Mouse (Mus musculus) embryonic facial prominence, embryonic 15.5 days (tissue): ENCODE results near the gene Ufd1. TPM values are rescaled to one million over a fixed set of nuclear protein-coding genes. Genes with fewer than 3 reads are reported as not detected.
A peak's percentile ranks its signal among the peaks of the same experiment; 100 is the strongest.
"Not testable (repeated sequence)": the region's sequence is repeated elsewhere in the genome, so short reads cannot be mapped to it uniquely, and the experiment has no call there.

Experiments used
- ATAC-seq: fragments of 200-750 bp; cut with Nextera tagmentation; 2 replicates; pipeline ENCODE4 v1.8.0; 2017; ENCODE audit warnings: low read depth, moderate TSS enrichment; ENCODE audit not compliant: insufficient number of reproducible peaks, low FRiP score, low TSS enrichment
- H3K27ac ChIP-seq: fragments of 300-500 bp; sonication (generic); replicated peaks from 2 replicates; pipeline ENCODE4 v1.5.1; 2015; ENCODE audit warnings: mild to moderate bottlenecking, inconsistent platforms
- H3K27me3 ChIP-seq: fragments of 300-500 bp; sonication (generic); 2 replicates; pipeline ENCODE4 v1.6.1; 2015; ENCODE audit warnings: inconsistent platforms
- H3K36me3 ChIP-seq: fragments of 300-500 bp; sonication (generic); 2 replicates; pipeline ENCODE4 v1.6.1; 2015; ENCODE audit warnings: mild to moderate bottlenecking, inconsistent platforms
- H3K4me1 ChIP-seq: fragments of 300-500 bp; sonication (generic); 2 replicates; pipeline ENCODE4 v1.6.1; 2015; ENCODE audit warnings: inconsistent platforms
- H3K4me2 ChIP-seq: fragments of 300-500 bp; sonication (generic); replicated peaks from 2 replicates; pipeline ENCODE4 v1.6.1; 2015; ENCODE audit warnings: mild to moderate bottlenecking, inconsistent platforms
- H3K4me3 ChIP-seq: fragments of 300-500 bp; sonication (generic); replicated peaks from 2 replicates; pipeline ENCODE4 v1.5.1; 2015; ENCODE audit warnings: mild to moderate bottlenecking, inconsistent platforms
- H3K9ac ChIP-seq: fragments of 300-500 bp; sonication (generic); 2 replicates; pipeline ENCODE4 v1.6.1; 2015; ENCODE audit warnings: inconsistent platforms
- H3K9me3 ChIP-seq: fragments of 300-500 bp; sonication (generic); replicated peaks from 2 replicates; pipeline ENCODE4 v1.6.1; 2016; ENCODE audit warnings: inconsistent platforms
- WGBS: fragments of 180-500 bp; shearing (Covaris S2); methylation state at CpG from one replicate; pipeline ENCODE4 v1.1.7; 2015; 5-methylcytosine and 5-hydroxymethylcytosine counted together
- polyA plus RNA-seq: library from polyadenylated mRNA; unstranded; fragments of >200 nt; fragmentation: Nextera tagmentation; extraction: Ambion mirVana; gene quantifications from 2 replicates; pipeline ENCODE4 v1.2.1, GENCODE M21; 2015

Ufd1 gene
- polyA plus RNA-seq, 1 experiment from 2014 or later, result 90.9 TPM

DNA sequence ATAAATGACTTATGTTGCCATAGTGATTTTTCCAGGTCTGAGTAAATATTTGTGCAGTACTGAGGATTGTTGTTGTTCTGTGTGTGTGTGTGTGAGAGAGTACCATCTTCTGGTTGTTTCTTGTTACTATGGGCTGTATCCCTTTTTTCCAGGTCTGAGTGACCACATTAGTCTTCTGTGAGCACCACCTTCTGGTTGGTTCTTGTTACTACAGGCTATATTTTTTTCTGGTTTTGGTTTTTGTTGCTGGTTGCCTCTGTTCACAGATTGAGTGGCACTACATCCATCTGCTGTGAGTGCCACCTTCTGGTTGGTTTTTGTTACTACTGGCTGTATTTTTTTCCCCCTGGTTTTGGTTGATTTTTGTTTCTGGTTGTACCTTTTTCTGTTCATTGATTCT lies 47.0 kb downstream of the Ufd1 start:
- no peak overlapping the region for H3K4me2 ChIP-seq
- no peaks in the 10 kb centered on the region for H3K4me1 ChIP-seq
- no peak overlapping the region for H3K9ac ChIP-seq
- H3K36me3 ChIP-seq, result no peaks in the 10 kb centered on the region
- H3K27me3 ChIP-seq, result no peaks in the 10 kb centered on the region
- no peak overlapping the region for H3K4me3 ChIP-seq
- H3K27ac ChIP-seq, result no peak overlapping the region
- no peak for ATAC-seq
- H3K9me3 ChIP-seq, result no peaks in the 10 kb centered on the region

DNA sequence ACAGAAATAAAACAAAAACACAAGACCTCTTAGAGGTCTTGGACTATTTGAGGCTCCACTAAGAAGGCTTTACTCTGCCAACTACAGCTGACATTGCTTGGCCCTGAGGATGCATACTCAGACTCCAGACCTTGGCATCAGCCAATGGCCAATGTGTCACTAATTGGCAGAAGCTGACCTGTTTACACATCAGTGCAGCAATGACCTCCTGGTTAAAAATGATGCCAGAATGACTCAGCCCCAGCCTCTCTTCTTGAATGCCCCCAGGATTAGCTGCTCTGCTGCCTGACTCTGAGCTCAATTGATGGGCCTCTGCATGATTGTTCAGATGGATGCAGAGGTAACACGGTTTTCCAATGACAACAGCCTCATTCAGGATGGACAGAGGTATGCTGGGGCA lies 48.6 kb downstream of the Ufd1 start:
- Histone ChIP-seq H3K36me3 (no peaks in the 10 kb centered on the region), H3K9me3 (no peaks in the 10 kb centered on the region), H3K27me3 (no peaks in the 10 kb centered on the region), H3K9ac (no peak overlapping the region), H3K27ac (no peak overlapping the region), H3K4me1 (no peaks in the 10 kb centered on the region), H3K4me2 (no peak overlapping the region), H3K4me3 (no peak overlapping the region)
- WGBS, result 72% methylated on average over 1 of the region's 1 CpGs
- ATAC-seq, result no peak

DNA sequence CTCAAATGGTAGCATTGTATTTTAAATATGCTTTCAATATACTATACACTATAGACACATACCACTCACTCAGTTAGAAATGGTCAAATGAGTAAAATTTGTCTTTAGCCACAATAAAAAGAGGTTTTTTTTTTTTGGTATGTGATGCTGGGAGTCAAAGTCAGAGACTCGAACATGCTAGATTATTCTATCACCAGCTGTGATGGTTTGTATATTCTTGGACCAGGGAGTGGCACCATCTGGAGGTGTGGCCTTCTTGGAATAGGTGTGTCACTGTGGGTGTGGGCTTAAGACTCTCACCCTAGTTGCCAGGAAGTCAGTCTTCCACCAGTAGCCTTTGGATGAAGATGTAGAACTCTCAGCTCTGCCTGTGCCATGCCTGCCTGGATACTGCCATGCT lies 58.9 kb downstream of the Ufd1 start:
- not testable (repeated sequence) for H3K4me2 ChIP-seq, ATAC-seq, H3K27ac ChIP-seq, H3K27me3 ChIP-seq, H3K4me1 ChIP-seq, H3K9me3 ChIP-seq, H3K4me3 ChIP-seq, H3K9ac ChIP-seq
- WGBS, result 97% methylated on average over 1 of the region's 1 CpGs
- H3K36me3 ChIP-seq, result peaks cover 36% of the 10 kb centered on the region

DNA sequence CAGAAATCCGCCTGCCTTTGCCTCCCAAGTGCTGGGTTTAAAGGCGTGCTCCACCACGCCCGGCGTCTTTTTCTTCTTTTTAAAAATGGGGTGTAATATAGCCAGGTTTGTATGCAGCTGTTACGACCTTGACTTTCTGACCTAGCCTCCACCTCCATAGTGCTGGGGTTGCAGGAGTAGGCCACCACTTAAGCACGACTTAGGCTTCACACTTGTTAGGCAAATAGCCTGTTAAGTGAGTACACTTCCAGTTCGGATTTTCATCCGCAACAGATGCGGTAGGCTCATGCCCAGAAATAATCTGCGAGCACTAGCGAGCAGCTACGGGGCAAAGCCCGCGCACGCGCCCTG lies 64.5 kb downstream of the Ufd1 start:
- H3K4me1 ChIP-seq, result peaks cover 15% of the 10 kb centered on the region
- no peaks in the 10 kb centered on the region for H3K9me3 ChIP-seq
- H3K4me3 ChIP-seq, result peak overlapping the region; percentile 98
- peak overlapping the region; percentile 85 for H3K9ac ChIP-seq
- no peaks in the 10 kb centered on the region for H3K27me3 ChIP-seq
- H3K27ac ChIP-seq, result peak overlapping the region; percentile 97
- peaks cover 33% of the 10 kb centered on the region for H3K36me3 ChIP-seq
- peak overlapping the region; percentile 83 for H3K4me2 ChIP-seq
- under 1% methylated on average over 17 of the region's 17 CpGs for WGBS
- no peak for ATAC-seq

DNA sequence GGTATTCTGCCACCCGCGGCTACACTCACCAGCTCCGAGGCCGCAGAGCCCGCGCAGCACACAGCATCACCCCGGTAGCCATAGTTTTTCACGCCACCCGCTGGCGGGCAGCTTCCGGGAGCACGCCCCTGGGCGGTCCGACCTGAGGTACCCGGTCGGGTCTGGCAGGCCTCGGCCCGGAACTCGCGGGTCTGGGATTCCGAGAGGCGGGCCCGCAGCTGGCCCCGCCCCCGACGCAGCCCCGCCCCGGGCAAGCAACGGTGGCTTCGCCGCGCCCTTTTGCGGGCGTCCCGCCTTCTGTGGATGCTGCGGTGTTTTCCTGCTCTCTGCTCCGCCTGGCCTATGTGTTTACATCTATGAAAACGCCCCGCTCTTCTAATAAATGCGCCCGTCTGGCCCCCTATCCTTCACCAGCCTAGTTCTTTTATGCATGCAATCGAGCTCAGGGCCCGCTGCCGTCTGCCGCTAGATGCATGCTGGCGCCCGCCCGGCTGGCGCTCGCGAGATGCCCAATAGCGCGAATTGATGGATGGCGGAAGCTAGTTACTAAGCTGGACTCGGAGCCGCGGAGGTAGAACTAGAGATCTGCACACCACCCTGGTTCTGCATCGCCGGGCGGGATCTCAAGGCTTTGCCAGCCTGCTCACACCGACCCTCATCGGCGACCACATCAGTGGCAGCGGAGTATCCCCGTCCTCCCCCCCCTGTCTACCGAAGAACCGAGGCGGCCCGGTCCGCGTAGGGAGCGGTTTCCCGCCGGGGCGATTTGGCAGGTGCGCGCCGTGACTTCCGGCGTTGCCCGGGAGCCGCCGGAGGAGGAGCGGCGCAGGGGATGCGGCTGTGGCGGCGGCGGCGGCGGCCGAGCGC lies 65.1 kb downstream of the Ufd1 start, which contains the start of the genes Mrpl40 and Hira:
TSS of gene Mrpl40 (minus strand) at position 421 of the 867 bp plus-strand sequence.
TSS of gene Hira (plus strand) at position 596 of the 867 bp plus-strand sequence.
- Histone ChIP-seq H3K4me2 (peak within 1 kb of the TSS; percentile 83), H3K9ac (peak within 1 kb of the TSS; percentile 85), H3K36me3 (peaks cover 26% of the 10 kb centered on the region), H3K9me3 (no peaks in the 10 kb centered on the region), H3K27me3 (no peaks in the 10 kb centered on the region), H3K4me3 (peak within 1 kb of the TSS; percentile 98), H3K27ac (peak within 1 kb of the TSS; percentile 97), H3K4me1 (peaks cover 15% of the 10 kb centered on the region)
- ATAC-seq, result peak; percentile 95
- WGBS, result under 1% methylated on average over 89 of the region's 93 CpGs

DNA sequence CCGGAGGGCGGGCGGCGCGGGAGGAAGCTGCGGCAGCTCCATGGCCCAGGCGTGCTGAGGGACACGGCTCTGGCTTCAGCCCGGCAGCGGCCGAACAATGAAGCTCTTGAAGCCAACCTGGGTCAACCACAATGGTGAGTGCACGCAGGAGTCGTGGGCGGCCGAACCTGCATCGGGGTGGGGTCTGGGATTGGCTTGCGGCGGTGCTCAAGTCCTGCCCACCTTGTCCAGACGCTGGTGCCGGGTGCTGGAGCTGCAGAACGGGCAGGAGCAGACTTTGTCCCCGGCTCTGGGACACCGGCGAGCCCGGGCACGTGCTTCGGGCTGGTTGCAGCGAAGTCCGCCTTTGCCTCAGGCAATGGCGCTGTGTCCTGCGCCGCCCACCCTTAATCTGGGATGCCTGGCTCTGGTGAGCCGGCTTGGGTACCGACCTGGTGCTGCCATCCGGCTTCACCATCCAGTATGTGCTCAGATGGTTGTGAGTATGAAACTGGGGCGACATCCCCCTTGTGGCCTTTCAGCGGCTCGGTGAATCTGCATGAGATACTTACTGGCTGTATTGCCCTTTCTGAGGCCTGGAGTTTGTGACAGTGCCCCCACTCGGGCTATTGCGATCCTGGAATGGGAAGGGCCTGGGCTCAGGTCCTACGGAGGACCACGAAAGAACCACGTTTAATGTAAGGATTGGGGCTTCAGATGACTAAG lies 66.0 kb downstream of the Ufd1 start:
- H3K27me3 ChIP-seq, result no peaks in the 10 kb centered on the region
- H3K27ac ChIP-seq, result peak overlapping the region; percentile 97
- H3K4me2 ChIP-seq, result peak overlapping the region; percentile 83
- H3K4me3 ChIP-seq, result peak overlapping the region; percentile 98
- H3K4me1 ChIP-seq, result peaks cover 15% of the 10 kb centered on the region
- peak overlapping the region; percentile 85 for H3K9ac ChIP-seq
- ATAC-seq, result peak; percentile 15; the same call in 1 of the 2 replicates
- H3K36me3 ChIP-seq, result peaks cover 18% of the 10 kb centered on the region
- no peaks in the 10 kb centered on the region for H3K9me3 ChIP-seq
- under 1% methylated on average over 41 of the region's 43 CpGs for WGBS

DNA sequence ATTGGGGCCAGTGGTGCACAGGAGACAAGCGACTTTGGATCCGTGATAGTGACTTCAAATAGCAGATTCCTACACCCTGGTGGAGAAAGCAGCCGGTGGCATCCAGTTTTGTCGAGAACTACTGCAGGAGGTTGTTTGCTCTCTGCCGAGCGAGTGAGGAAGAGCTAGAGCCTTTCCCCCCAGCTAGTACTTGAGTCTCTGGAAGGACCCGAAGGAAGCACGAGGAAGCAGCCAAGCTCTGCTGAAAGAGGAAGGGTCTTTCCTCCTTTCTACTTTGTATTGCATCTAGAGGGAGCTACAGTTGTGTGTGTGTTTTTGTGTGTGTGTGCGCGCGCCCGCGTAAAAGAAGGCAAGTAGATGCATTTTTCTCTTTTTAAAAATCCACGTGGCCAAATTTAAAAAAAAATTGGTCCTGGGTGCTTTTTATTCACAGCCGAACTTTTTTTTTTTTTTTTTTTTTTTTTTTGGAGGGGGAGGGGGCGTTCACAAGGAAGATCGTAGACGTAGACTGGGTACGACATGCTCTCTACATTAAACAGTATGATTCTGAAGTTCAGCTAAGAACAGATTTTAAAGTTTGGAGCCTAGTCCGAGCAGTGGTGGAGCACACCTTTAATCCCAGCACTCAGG lies 66.6 kb downstream of the Ufd1 start:
- no peak for ATAC-seq
- peak overlapping the region; percentile 83 for H3K4me2 ChIP-seq
- H3K4me1 ChIP-seq, result peaks cover 15% of the 10 kb centered on the region
- WGBS, result 20% methylated on average over 20 of the region's 20 CpGs
- H3K9me3 ChIP-seq, result no peaks in the 10 kb centered on the region
- peak overlapping the region; percentile 85 for H3K9ac ChIP-seq
- no peaks in the 10 kb centered on the region for H3K27me3 ChIP-seq
- H3K4me3 ChIP-seq, result peak overlapping the region; percentile 98
- H3K36me3 ChIP-seq, result peaks cover 12% of the 10 kb centered on the region
- H3K27ac ChIP-seq, result peak overlapping the region; percentile 97

DNA sequence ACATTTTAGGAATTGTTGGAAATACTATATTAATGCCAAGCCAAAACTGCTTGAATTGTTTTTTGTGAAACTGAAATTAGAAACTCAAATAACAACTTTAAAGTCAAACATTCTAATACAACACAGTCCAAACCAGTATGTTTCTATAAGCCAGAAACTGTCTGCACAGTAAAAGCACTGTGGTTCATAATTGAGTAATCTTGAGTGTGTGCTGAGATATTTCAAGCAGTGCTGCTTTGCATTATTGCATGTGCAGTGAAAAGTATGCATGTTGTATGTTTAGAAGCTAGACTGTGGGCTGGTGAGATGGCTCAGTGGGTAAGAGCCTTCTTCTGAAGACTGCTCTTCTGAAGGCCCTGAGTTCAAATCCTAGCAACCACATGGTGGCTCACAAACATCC lies 72.5 kb downstream of the Ufd1 start:
- Histone ChIP-seq H3K9ac (no peak overlapping the region), H3K4me2 (no peak overlapping the region), H3K27me3 (no peaks in the 10 kb centered on the region), H3K4me1 (peaks cover 5% of the 10 kb centered on the region), H3K27ac (no peak overlapping the region), H3K36me3 (peaks cover 7% of the 10 kb centered on the region; the same call in 1 of the 2 replicates), H3K4me3 (no peak overlapping the region), H3K9me3 (no peaks in the 10 kb centered on the region)
- ATAC-seq, result no peak

Other genes starting within 250 kb of the Ufd1 start
- gene Tbx1, start 221.1 kb upstream of the Ufd1 start, polyA plus RNA-seq, result 24.0 and 24.3 TPM in 2 replicates
- 2.6 and 2.8 TPM in 2 replicates for gene Gp1bb, start 189.4 kb upstream of the Ufd1 start, polyA plus RNA-seq
- 7.2 and 7.8 TPM in 2 replicates for gene Gm49601, start 185.4 kb upstream of the Ufd1 start, polyA plus RNA-seq
- 51.1 and 64.8 TPM in 2 replicates for gene Sept5, start 181.8 kb upstream of the Ufd1 start, polyA plus RNA-seq
- 35.1 and 37.1 TPM in 2 replicates for gene Cldn5, start 34.9 kb upstream of the Ufd1 start, polyA plus RNA-seq
- gene Cdc45, start 208 bp downstream of the Ufd1 start, polyA plus RNA-seq, result 34.5 and 36.9 TPM in 2 replicates
- 46.5 and 50.6 TPM in 2 replicates for gene 2510002D24Rik, start 24.8 kb downstream of the Ufd1 start, polyA plus RNA-seq
- gene Gm28539, start 24.8 kb downstream of the Ufd1 start, polyA plus RNA-seq, result not detected in 2 replicates
- gene Mrpl40, start 65.1 kb downstream of the Ufd1 start, polyA plus RNA-seq, result 84.3 and 88.7 TPM in 2 replicates
- 12.4 and 12.6 TPM in 2 replicates for gene Hira, start 65.3 kb downstream of the Ufd1 start, polyA plus RNA-seq